Mouse (Mus musculus): ENCODE data around the gene Slf2. TPM values are rescaled to one million over a fixed set of nuclear protein-coding genes. Genes with fewer than 3 reads are reported as not detected.

The Slf2 gene
- polyA plus RNA-seq, 1 experiment = 57.2 TPM

DNA sequence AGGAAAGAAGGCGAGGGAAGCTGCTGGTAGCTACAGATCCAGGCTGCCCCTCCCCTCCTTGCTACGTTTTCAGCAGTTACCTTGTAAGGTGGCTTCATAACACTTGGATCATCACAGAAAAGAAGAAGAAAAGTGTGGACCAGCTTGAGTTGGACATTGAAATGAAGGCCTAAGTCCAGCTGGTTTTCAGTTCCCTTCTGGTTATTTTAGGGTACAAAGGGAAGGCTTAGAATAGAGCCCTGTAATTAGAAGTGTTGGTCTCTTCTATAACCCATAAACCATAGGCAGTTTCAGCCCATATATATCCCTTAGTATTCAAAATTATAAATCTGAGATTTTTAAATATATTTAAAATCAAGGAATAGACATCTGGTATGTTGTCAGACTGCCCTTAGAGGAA is 49.8 kb downstream of the Slf2 start:
- H3K36me3 ChIP-seq (ENCODE audit: control insufficient read depth, insufficient read depth, low read length, poor library complexity, severe bottlenecking) = peaks cover 39% of the 10 kb centered on the region
- no peak overlapping the region for H3K4me3 ChIP-seq (ENCODE audit: low read depth, low read length)
- no peak for TF ChIP-seq CTCF (IDR thresholded peaks at IDR 0.05; ENCODE audit: low read depth, low read length)
- TF ChIP-seq POLR2A (IDR thresholded peaks at IDR 0.05; ENCODE audit: insufficient read depth, low read length) = no peak
- TF ChIP-seq EP300 (IDR thresholded peaks at IDR 0.05; ENCODE audit: insufficient read depth, low read depth, low read length) = no peak
- H3K9me3 ChIP-seq (replicated peaks; ENCODE audit: control insufficient read depth, insufficient read depth, low read length, poor library complexity, severe bottlenecking) = no peaks in the 10 kb centered on the region
- H3K27me3 ChIP-seq (ENCODE audit: control insufficient read depth, insufficient read depth, low read length, poor library complexity, severe bottlenecking) = no peaks in the 10 kb centered on the region
- no peak overlapping the region for H3K9ac ChIP-seq (ENCODE audit: low read depth, poor library complexity, severe bottlenecking)
- H3K4me1 ChIP-seq (ENCODE audit: control insufficient read depth, insufficient read depth, low read length) = peaks cover 1% of the 10 kb centered on the region
- H3K27ac ChIP-seq (ENCODE audit: insufficient read depth, low read length) = no peak overlapping the region

DNA sequence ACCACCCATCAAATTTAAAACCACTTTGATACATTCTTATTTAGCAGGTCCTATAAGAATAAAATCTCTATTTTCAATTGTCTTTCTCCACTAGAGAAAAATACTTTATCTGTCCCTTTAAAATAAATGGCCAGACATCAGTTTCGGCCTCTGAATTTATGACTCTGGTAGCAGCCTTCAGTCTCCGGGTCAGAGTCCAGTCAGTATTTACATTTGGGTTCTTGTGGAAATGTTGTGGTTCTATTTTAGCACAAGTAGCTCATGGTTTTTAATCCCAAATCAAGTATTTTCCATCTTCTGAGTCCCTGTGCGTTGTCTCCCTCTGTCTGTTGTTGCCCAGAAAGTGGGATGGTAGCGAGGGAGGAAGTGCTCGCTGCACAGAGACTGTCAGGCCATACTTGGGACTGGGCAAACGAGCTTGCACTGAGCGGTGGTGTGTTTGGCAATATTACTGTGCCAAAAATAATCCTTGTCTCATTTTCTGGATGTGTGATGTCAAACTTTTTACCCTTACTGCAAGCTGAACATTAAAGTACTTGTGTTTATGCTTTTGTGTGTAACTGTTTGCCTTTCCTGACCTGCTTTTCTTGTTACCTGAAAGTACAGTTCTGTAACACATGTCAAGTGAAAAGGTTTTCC is 51.6 kb downstream of the Slf2 start:
- Histone ChIP-seq H3K4me1 (ENCODE audit: control insufficient read depth, insufficient read depth, low read length) (peaks cover 1% of the 10 kb centered on the region), H3K36me3 (ENCODE audit: control insufficient read depth, insufficient read depth, low read length, poor library complexity, severe bottlenecking) (peaks cover 25% of the 10 kb centered on the region), H3K27me3 (ENCODE audit: control insufficient read depth, insufficient read depth, low read length, poor library complexity, severe bottlenecking) (no peaks in the 10 kb centered on the region), H3K9me3 (replicated peaks; ENCODE audit: control insufficient read depth, insufficient read depth, low read length, poor library complexity, severe bottlenecking) (no peaks in the 10 kb centered on the region), H3K9ac (ENCODE audit: low read depth, poor library complexity, severe bottlenecking) (no peak overlapping the region), H3K4me3 (ENCODE audit: low read depth, low read length) (no peak overlapping the region), H3K27ac (ENCODE audit: insufficient read depth, low read length) (no peak overlapping the region)
- TF ChIP-seq POLR2A (IDR thresholded peaks at IDR 0.05; ENCODE audit: insufficient read depth, low read length) (no peak), CTCF (IDR thresholded peaks at IDR 0.05; ENCODE audit: low read depth, low read length) (no peak), EP300 (IDR thresholded peaks at IDR 0.05; ENCODE audit: insufficient read depth, low read depth, low read length) (no peak)

DNA sequence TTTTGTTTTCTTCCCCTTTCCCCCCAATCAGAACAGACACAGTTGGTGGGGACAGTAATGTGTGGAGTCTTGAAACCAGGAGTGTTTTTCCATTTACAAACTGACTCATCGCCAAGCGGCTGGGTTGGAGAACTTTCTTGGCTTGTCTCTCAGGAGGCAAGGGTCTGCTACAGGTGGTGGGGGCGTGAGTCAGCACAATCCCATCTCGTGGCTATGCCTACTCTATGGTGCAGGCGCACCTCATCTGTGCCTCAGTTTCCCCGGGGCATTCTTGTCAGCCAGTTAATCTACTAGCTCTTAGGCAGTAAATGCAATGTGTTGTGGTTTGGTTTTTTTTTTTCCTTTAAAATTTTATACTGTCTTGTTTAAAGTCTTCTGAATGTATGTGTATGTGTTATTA is 52.4 kb downstream of the Slf2 start:
- no peak overlapping the region for H3K27ac ChIP-seq (ENCODE audit: insufficient read depth, low read length)
- H3K36me3 ChIP-seq (ENCODE audit: control insufficient read depth, insufficient read depth, low read length, poor library complexity, severe bottlenecking) = peaks cover 19% of the 10 kb centered on the region
- no peak overlapping the region for H3K9ac ChIP-seq (ENCODE audit: low read depth, poor library complexity, severe bottlenecking)
- no peaks in the 10 kb centered on the region for H3K9me3 ChIP-seq (replicated peaks; ENCODE audit: control insufficient read depth, insufficient read depth, low read length, poor library complexity, severe bottlenecking)
- no peak overlapping the region for H3K4me3 ChIP-seq (ENCODE audit: low read depth, low read length)
- peaks cover 1% of the 10 kb centered on the region for H3K4me1 ChIP-seq (ENCODE audit: control insufficient read depth, insufficient read depth, low read length)
- TF ChIP-seq POLR2A (IDR thresholded peaks at IDR 0.05; ENCODE audit: insufficient read depth, low read length) (no peak), CTCF (IDR thresholded peaks at IDR 0.05; ENCODE audit: low read depth, low read length) (no peak), EP300 (IDR thresholded peaks at IDR 0.05; ENCODE audit: insufficient read depth, low read depth, low read length) (no peak)
- H3K27me3 ChIP-seq (ENCODE audit: control insufficient read depth, insufficient read depth, low read length, poor library complexity, severe bottlenecking) = no peaks in the 10 kb centered on the region

- H3K27ac ChIP-seq (ENCODE audit: insufficient read depth, low read length) = no peak overlapping the region
- H3K9me3 ChIP-seq (replicated peaks; ENCODE audit: control insufficient read depth, insufficient read depth, low read length, poor library complexity, severe bottlenecking) = no peaks in the 10 kb centered on the region
- H3K4me3 ChIP-seq (ENCODE audit: low read depth, low read length) = no peak overlapping the region
- TF ChIP-seq CTCF (IDR thresholded peaks at IDR 0.05; ENCODE audit: low read depth, low read length) (no peak), POLR2A (IDR thresholded peaks at IDR 0.05; ENCODE audit: insufficient read depth, low read length) (no peak), EP300 (IDR thresholded peaks at IDR 0.05; ENCODE audit: insufficient read depth, low read depth, low read length) (no peak)
- H3K9ac ChIP-seq (ENCODE audit: low read depth, poor library complexity, severe bottlenecking) = no peak overlapping the region
- H3K36me3 ChIP-seq (ENCODE audit: control insufficient read depth, insufficient read depth, low read length, poor library complexity, severe bottlenecking) = peaks cover 13% of the 10 kb centered on the region
- H3K27me3 ChIP-seq (ENCODE audit: control insufficient read depth, insufficient read depth, low read length, poor library complexity, severe bottlenecking) = no peaks in the 10 kb centered on the region
- H3K4me1 ChIP-seq (ENCODE audit: control insufficient read depth, insufficient read depth, low read length) = peaks cover 1% of the 10 kb centered on the region
These were observed 53.5 kb downstream of the Slf2 start for GRCm38 (mm10) chr19:44984420-44984819.

DNA sequence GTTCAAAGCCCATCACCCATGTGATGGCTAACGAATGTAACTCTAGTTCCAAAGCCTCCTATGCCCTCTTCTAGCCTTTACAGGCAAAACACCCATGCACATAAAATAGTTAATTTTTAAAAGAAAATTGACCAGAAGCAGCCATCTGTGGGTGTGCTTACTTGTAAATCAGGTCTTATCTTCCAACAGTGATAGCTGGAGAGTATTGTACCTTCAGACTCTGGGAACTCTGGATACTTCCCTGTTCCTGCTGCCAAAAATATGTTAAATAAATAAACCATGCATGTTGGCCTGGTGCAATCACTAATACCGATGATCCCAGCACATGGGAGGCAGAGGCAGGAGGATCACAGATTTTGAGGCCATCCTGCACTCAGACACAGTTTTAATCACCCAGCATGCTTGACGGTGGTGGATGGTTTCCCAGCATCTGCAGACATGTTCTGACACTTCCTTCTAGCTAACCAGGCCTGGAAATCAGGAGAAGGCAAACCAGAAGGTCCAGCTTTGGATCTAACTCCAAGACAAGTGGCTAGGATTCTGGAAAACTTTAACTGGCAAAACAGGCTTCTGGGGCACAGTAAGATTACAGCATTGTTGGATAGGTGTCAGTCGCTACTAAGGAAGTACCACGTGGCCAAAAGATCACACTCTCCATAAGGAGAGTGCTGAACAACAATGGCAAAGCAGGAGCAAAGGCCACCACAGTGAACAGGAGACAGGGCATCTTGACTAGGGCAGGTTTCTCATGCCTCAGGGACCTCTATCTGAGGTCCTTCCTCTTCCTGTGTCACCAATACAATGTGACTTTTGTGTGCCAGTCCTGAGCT is 54.4 kb downstream of the Slf2 start:
- TF ChIP-seq CTCF (IDR thresholded peaks at IDR 0.05; ENCODE audit: low read depth, low read length) = no peak
- no peak for TF ChIP-seq EP300 (IDR thresholded peaks at IDR 0.05; ENCODE audit: insufficient read depth, low read depth, low read length)
- no peak for TF ChIP-seq POLR2A (IDR thresholded peaks at IDR 0.05; ENCODE audit: insufficient read depth, low read length)
- peaks cover 1% of the 10 kb centered on the region for H3K4me1 ChIP-seq (ENCODE audit: control insufficient read depth, insufficient read depth, low read length)
- peaks cover 6% of the 10 kb centered on the region for H3K36me3 ChIP-seq (ENCODE audit: control insufficient read depth, insufficient read depth, low read length, poor library complexity, severe bottlenecking)
- H3K27me3 ChIP-seq (ENCODE audit: control insufficient read depth, insufficient read depth, low read length, poor library complexity, severe bottlenecking) = no peaks in the 10 kb centered on the region
- H3K9ac ChIP-seq (ENCODE audit: low read depth, poor library complexity, severe bottlenecking) = no peak overlapping the region
- no peak overlapping the region for H3K27ac ChIP-seq (ENCODE audit: insufficient read depth, low read length)
- no peak overlapping the region for H3K4me3 ChIP-seq (ENCODE audit: low read depth, low read length)
- no peaks in the 10 kb centered on the region for H3K9me3 ChIP-seq (replicated peaks; ENCODE audit: control insufficient read depth, insufficient read depth, low read length, poor library complexity, severe bottlenecking)

DNA sequence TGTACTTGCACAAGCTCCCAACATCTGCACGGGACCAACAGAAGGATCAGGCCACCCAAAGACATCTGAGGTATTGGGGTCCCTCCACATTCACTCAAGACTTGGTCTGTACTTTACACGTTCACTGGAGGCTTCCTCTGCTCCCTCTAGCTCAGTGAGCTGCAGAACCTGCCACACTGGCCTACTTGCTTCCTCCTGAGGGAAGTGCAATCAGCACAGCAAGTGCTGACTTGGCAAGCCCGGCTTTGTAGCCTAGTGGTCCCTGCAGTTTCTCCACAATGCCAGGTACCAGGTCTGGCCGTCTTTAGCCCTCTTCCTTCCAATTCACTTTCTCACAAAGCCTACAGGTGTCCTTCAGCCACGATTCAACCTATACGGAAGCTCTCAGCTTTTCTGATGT is 56.1 kb downstream of the Slf2 start:
- TF ChIP-seq POLR2A (IDR thresholded peaks at IDR 0.05; ENCODE audit: insufficient read depth, low read length) = no peak
- no peak for TF ChIP-seq CTCF (IDR thresholded peaks at IDR 0.05; ENCODE audit: low read depth, low read length)
- no peak for TF ChIP-seq EP300 (IDR thresholded peaks at IDR 0.05; ENCODE audit: insufficient read depth, low read depth, low read length)
- Histone ChIP-seq H3K9me3 (replicated peaks; ENCODE audit: control insufficient read depth, insufficient read depth, low read length, poor library complexity, severe bottlenecking) (no peaks in the 10 kb centered on the region), H3K36me3 (ENCODE audit: control insufficient read depth, insufficient read depth, low read length, poor library complexity, severe bottlenecking) (no peaks in the 10 kb centered on the region), H3K4me3 (ENCODE audit: low read depth, low read length) (no peak overlapping the region), H3K27ac (ENCODE audit: insufficient read depth, low read length) (no peak overlapping the region), H3K4me1 (ENCODE audit: control insufficient read depth, insufficient read depth, low read length) (peaks cover 7% of the 10 kb centered on the region), H3K9ac (ENCODE audit: low read depth, poor library complexity, severe bottlenecking) (no peak overlapping the region), H3K27me3 (ENCODE audit: control insufficient read depth, insufficient read depth, low read length, poor library complexity, severe bottlenecking) (no peaks in the 10 kb centered on the region)
